Mouse (Mus musculus) erythroblast, embryonic 14.5 days (primary cell): ENCODE results near the gene Kcnc1.

ENCODE experiments used
- GATA1 ChIP-seq: IDR thresholded peaks from 2 replicates; pipeline ENCODE4 v1.6.1; 2012; ENCODE audit warnings: low read length, inconsistent platforms, mixed read lengths
- TAL1 ChIP-seq: IDR thresholded peaks from 3 replicates; pipeline ENCODE4 v1.6.1; 2012; ENCODE audit warnings: low read length, inconsistent platforms, mixed read lengths

DNA sequence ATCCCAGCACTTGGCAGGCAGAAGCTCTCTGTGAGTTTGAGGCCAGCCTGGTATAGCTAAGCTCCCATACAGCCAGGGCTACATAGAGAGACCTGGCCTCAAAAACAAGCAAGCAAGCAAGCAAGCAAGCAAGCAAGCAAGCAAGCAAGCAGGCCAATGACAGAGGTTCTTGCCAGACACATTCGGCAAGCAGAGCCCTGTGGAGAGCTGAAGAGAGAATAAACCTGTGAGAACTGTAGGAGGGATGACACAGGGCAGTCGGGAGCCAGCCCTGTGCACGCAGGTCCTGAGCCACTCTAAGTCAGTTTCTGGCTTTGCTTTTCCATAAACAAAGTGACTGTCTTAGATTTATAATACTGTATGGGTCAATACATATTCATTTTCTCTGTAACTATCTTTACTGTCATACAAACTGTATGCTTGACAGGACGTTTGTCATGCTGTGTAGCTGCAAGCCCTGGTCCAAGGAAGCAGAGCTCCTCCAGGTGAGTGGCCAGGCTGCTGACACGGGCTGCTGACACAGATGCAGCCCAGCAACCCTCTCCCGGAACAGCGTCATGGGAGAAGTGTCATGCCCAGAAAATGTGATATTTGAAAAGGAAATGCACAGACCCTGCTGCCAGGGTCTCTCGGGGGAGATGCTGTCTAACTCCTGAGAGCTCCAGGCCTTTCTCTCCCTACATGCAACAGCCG, 51.3 kb downstream of the Kcnc1 start:
- no peak for TF ChIP-seq GATA1
- TF ChIP-seq TAL1: no peak
